Mouse (Mus musculus) lung, postnatal 0 days (tissue): ENCODE measurements at regions not wholly inside any gene's neighbourhood (a gene's known extent, or its start where the extent isn't known, plus 50 kb on each side); places are given as distances from the start of the nearest gene placed in this dataset.

Source experiments
- CTCF ChIP-seq: IDR thresholded peaks from 2 replicates; pipeline ENCODE4 v1.5.1; 2016; ENCODE audit warnings: antibody characterized with exemption, mild to moderate bottlenecking
- EP300 ChIP-seq: IDR thresholded peaks from 2 replicates; pipeline ENCODE4 v1.6.1; 2016; ENCODE audit warnings: antibody characterized with exemption, mild to moderate bottlenecking, control low read depth

- TF ChIP-seq CTCF, result no peak
- no peak for TF ChIP-seq EP300
Measured at GRCm38 (mm10) chr16:89656036-89656435, 85.1 kb upstream of the Krtap11-1 start.
